Mouse (Mus musculus) bone marrow macrophage, adult 2 months (primary cell): Measurements from ENCODE around the gene Rnase11.

Source experiments
- CTCF ChIP-seq: IDR thresholded peaks from 2 replicates; pipeline ENCODE4 v1.5.1; 2012; ENCODE audit warnings: low read depth, mild to moderate bottlenecking, low read length, moderate library complexity
- POLR2A ChIP-seq: IDR thresholded peaks from 2 replicates; pipeline ENCODE4 v1.6.1; 2012; ENCODE audit warnings: mild to moderate bottlenecking, low read depth, low read length, borderline replicate concordance

DNA sequence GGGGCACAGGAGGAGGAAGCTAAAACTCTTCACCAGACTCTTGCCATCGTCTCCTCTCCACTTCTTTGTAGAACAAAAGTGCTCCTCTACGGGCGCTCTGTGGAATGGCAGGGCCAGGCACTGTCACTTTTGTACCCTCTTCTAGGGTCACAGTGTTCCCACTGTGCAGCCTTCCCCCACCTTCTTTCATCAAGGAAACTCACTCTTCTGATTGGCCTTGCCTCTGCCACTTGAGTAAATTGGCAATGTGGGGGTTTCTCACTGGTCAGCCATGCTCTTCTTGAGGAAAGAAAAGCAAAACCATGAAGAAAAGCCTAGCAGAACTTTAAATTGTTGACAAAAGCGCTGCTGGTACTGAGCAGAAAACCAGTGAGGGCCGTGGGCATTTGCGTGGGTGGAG, 8.2 kb downstream of the Rnase11 start, which contains the start of gene Rnase9:
- TF ChIP-seq POLR2A = no peak
- no peak for TF ChIP-seq CTCF
